Mouse (Mus musculus): Measurements from ENCODE around the gene Cse1l.

The Cse1l gene

GRCm38 (mm10) chr2:166964773-166965172, 58.9 kb downstream of the Cse1l start:
- in situ Hi-C loops (cut with MboI, MseI): loop anchor here in 1 of 2 experiments (10.0 kb wide), 1 partner anchor 1750 kb away; no protein-coding TSS in a partner anchor

DNA sequence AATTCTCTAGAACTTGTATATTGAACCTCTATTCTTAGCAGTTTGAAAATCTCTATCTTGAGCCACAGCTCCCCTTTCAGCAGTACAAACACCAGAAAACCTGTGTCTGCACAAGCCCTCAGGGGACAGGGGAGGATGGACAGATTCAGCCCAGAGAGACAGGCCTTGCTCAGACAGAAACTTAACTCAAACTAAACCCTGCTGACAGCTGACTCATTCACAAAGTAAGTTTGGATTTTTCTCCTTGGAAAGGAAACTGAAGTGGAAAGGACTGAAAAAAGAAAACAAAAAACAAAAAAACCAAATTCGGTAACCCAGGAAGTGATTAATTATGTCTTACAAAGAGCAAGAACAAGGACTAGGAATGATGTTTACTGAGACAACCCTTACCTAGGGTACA, 67.3 kb downstream of the Cse1l start:
- in situ Hi-C loops (cut with MboI, MseI): no loop called here

DNA sequence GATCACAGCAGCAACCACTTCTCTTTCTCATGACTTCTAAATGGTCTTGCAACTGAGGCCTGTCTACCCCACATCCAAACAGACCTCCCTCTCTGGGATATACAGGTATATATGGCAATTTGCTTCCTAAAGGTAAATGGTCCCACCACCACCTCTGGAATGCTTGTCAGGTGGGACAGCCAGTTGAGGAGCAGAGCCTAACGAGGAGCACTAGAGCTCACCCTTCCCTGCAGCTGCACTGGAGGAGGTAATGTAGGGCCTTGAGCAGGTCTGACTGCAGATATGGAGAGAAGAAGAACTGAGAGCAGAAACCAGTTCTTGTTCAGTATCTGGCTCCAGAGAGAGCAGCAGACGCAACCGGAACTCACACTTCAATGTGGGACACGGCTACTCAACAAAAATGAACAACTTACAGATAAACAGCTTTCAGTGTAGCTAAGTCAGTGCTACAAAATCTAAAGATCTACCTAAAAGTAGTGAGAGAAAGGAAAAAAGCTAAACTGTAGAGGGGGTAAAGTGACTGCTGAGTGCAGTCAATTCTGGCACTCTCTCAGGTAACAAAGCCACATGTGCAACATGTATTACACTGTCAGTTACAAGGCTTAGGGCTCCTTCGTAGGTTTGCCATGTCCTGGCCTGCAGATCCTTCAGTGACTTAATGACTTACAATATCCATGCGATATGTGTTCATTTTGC, 68.5 kb downstream of the Cse1l start:
- in situ Hi-C loops (cut with MboI, MseI): no loop called here

GRCm38 (mm10) chr2:166976356-166976755, 70.5 kb downstream of the Cse1l start:
- in situ Hi-C loops (cut with MboI, MseI): loop anchor here in 1 of 2 experiments (25.0 kb wide), 1 partner anchor 961 kb away; the partner anchor contains the start of gene Ptpn1

DNA sequence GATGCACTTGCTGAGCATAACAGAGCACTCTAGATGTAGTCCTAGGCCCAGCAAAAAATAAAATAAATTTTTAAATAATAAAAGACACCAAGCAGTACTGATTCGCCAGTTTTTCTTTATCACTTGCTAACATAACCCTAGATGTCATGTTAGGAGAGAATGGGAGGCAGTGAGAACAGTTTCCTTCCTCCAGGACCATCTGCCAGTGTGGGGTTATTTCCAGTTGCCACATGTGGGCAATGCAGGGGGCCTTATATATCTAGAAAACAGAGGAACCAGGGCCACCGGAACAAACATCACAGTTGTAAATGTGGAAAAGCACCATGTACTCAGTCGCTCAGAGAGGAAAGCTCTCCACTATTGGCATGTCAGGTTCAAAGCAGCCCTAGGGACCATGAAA, 71.7 kb downstream of the Cse1l start:
- in situ Hi-C loops (cut with MboI, MseI): loop anchor here in 1 of 2 experiments (25.0 kb wide), 1 partner anchor 960 kb away; the partner anchor contains the start of gene Ptpn1

GRCm38 (mm10) chr2:166980161-166980560, 74.3 kb downstream of the Cse1l start:
- in situ Hi-C loops (cut with MboI, MseI): loop anchor here in 1 of 2 experiments (25.0 kb wide), 1 partner anchor 957 kb away; the partner anchor contains the start of gene Ptpn1

DNA sequence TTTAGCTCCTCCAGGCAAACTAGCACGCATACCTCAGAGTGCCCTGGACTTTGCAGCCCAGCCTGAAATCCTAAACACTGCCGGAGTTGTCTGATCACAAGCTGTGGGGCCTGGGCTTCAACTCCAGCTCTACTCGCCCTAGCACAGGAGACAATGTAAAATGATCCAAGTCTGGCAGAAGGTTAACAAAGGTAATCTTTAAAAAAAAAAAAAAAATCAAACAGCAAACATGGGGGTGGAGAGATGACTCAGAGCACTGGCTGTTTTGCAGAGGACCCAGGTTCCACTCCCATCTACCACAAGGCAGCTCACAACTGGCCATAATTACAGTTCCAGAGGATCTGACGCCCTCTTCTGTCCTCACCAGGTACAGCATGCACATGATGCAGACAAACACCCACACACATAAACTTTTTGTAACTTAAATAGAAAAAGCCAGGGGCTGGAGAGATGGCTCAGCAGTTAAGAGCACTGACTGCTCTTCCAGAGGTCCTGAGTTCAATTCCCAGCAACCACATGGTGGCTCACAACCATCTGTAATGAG, 77.6 kb downstream of the Cse1l start:
- in situ Hi-C loops (cut with MboI, MseI): loop anchor here in 1 of 2 experiments (25.0 kb wide), 1 partner anchor 954 kb away; the partner anchor contains the start of gene Ptpn1

- in situ Hi-C loops (cut with MboI, MseI): loop anchor here in 1 of 2 experiments (25.0 kb wide), 1 partner anchor 946 kb away; the partner anchor contains the start of gene Ptpn1
Observed at GRCm38 (mm10) chr2:166990861-166991260, 85.0 kb downstream of the Cse1l start.

GRCm38 (mm10) chr2:166991945-166992344, 86.1 kb downstream of the Cse1l start:
- in situ Hi-C loops (cut with MboI, MseI): loop anchor here in 1 of 2 experiments (25.0 kb wide), 1 partner anchor 945 kb away; the partner anchor contains the start of gene Ptpn1

GRCm38 (mm10) chr2:166995021-166995795, 89.4 kb downstream of the Cse1l start:
- in situ Hi-C loops (cut with MboI, MseI): loop anchor here in 1 of 2 experiments (25.0 kb wide), 1 partner anchor 942 kb away; the partner anchor contains the start of gene Ptpn1

Data from T-helper 17 cell (primary cell).